Mouse (Mus musculus) bone marrow macrophage, adult 2 months (primary cell): ENCODE results near the gene Mfsd6.

ENCODE experiments used
- CTCF ChIP-seq: IDR thresholded peaks from 2 replicates; pipeline ENCODE4 v1.5.1; 2012; ENCODE audit warnings: low read depth, mild to moderate bottlenecking, low read length, moderate library complexity
- POLR2A ChIP-seq: IDR thresholded peaks from 2 replicates; pipeline ENCODE4 v1.6.1; 2012; ENCODE audit warnings: mild to moderate bottlenecking, low read depth, low read length, borderline replicate concordance

- TF ChIP-seq CTCF (no peak), POLR2A (no peak)
Observed at GRCm38 (mm10) chr1:52708745-52709144, 18.5 kb downstream of the Mfsd6 start.
